Mouse (Mus musculus): ENCODE data around the gene Krt19. TPM values are rescaled to one million over a fixed set of nuclear protein-coding genes. Genes with fewer than 3 reads are reported as not detected.

Krt19 gene
- polyA plus RNA-seq, 1 experiment from 2014 or later, result 5.1 TPM

DNA sequence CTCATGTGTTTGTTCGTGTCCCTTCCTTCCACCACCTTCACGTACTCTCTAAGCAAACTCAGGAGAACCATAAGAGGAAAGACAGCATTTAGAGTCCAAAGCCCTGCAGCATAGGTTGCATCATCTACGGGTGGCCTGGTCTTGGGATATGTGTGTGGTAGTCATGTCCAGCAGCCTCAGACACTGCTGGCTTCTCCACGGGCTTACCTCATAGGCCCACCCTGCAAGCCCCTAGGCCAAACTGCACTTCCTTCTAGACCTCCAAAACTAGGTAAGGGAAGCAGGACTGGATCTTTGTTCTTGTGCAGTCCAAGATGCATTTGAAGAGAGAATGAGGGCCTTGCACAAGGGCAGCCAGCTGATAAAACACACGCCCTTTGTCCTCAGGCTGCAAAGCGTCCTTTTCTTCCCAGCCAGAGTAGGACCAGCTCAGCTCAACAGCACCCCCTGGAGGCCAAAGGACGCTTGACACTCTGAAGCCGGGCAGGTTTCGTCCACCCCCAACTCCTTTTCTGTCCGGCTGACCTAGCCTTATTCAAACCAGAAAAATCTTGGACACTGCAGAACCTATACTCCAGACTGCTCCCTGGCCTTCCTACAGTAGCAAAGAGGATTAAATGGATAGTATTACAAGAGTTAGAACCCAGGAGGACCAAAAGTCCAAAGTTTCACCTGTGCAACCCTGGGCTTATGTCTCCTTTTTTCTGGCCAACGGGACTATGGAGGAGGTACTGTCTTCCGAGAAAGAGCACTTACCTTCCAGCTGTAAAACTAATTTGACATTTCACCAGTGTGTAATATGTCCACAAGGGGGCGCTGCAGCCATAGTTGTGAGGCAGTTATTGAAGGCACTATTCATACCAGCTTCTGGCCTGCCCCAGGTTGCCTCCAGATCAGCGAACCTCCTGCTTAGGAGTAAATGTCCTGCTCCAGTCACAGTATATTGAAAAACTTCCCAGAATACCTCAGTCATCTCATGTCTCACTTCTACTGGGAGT is 20.6 kb upstream of the Krt19 start:
- Histone ChIP-seq H3K36me3 (ENCODE audit: control insufficient read depth, insufficient read depth, low read length) (no peaks in the 10 kb centered on the region), H3K27ac (ENCODE audit: low read depth, low read length) (no peak overlapping the region), H3K9me3 (ENCODE audit: control insufficient read depth, low read length) (no peaks in the 10 kb centered on the region), H3K4me2 (replicated peaks; ENCODE audit: low read depth, low read length) (no peak overlapping the region), H3K4me3 (ENCODE audit: low read depth, low read length) (no peak overlapping the region), H3K9ac (ENCODE audit: low read depth, low read length) (no peak overlapping the region), H3K27me3 (ENCODE audit: control insufficient read depth, insufficient read depth, low read length) (no peaks in the 10 kb centered on the region), H3K4me1 (replicated peaks; ENCODE audit: control insufficient read depth, insufficient read depth, low read length) (no peaks in the 10 kb centered on the region)
- 32% methylated on average over 14 of the region's 14 CpGs for WGBS
- ATAC-seq (ENCODE audit: low FRiP score) (peak; percentile 38; the same call in 1 of the 2 replicates), DNase-seq (ENCODE audit: low spot score) (peak; percentile 92)

DNA sequence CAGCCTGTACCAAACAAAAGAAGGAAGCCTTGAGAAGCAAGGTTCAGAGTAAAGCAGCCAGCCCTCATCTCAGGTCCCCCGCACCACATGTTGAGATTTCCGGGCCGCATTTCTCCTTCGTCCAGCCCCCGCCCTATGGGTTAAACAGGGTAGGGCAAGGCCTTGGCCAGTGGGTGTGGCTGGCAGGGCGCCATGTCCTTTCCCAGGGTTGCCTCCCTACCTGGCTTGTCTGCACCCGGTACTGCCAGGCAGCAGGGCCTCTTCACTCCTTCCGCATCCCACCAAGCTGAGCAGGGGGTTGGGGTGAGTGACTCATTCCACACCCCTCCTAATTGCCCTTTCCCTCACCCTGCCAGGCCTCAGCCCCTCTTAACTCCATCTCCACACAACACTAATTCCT is 19.6 kb upstream of the Krt19 start:
- 86% methylated on average over 8 of the region's 8 CpGs for WGBS
- ATAC-seq (ENCODE audit: low FRiP score) (no peak), DNase-seq (ENCODE audit: low spot score) (no peak)
- H3K9ac ChIP-seq (ENCODE audit: low read depth, low read length), result no peak overlapping the region
- H3K36me3 ChIP-seq (ENCODE audit: control insufficient read depth, insufficient read depth, low read length), result no peaks in the 10 kb centered on the region
- no peak overlapping the region for H3K4me2 ChIP-seq (replicated peaks; ENCODE audit: low read depth, low read length)
- H3K27me3 ChIP-seq (ENCODE audit: control insufficient read depth, insufficient read depth, low read length), result no peaks in the 10 kb centered on the region
- no peak overlapping the region for H3K4me3 ChIP-seq (ENCODE audit: low read depth, low read length)
- no peak overlapping the region for H3K27ac ChIP-seq (ENCODE audit: low read depth, low read length)
- no peaks in the 10 kb centered on the region for H3K9me3 ChIP-seq (ENCODE audit: control insufficient read depth, low read length)
- no peaks in the 10 kb centered on the region for H3K4me1 ChIP-seq (replicated peaks; ENCODE audit: control insufficient read depth, insufficient read depth, low read length)

GRCm38 (mm10) chr11:100164392-100164791 is 15.9 kb upstream of the Krt19 start:
- H3K4me3 ChIP-seq (ENCODE audit: low read depth, low read length), result no peak overlapping the region
- ATAC-seq (ENCODE audit: low FRiP score) (no peak), DNase-seq (ENCODE audit: low spot score) (no peak)
- H3K4me2 ChIP-seq (replicated peaks; ENCODE audit: low read depth, low read length), result no peak overlapping the region
- no peak overlapping the region for H3K9ac ChIP-seq (ENCODE audit: low read depth, low read length)
- WGBS, result 63% methylated on average over 7 of the region's 7 CpGs
- H3K27ac ChIP-seq (ENCODE audit: low read depth, low read length), result no peak overlapping the region
- H3K36me3 ChIP-seq (ENCODE audit: control insufficient read depth, insufficient read depth, low read length), result no peaks in the 10 kb centered on the region
- H3K4me1 ChIP-seq (replicated peaks; ENCODE audit: control insufficient read depth, insufficient read depth, low read length), result no peaks in the 10 kb centered on the region
- H3K9me3 ChIP-seq (ENCODE audit: control insufficient read depth, low read length), result no peaks in the 10 kb centered on the region
- H3K27me3 ChIP-seq (ENCODE audit: control insufficient read depth, insufficient read depth, low read length), result no peaks in the 10 kb centered on the region

DNA sequence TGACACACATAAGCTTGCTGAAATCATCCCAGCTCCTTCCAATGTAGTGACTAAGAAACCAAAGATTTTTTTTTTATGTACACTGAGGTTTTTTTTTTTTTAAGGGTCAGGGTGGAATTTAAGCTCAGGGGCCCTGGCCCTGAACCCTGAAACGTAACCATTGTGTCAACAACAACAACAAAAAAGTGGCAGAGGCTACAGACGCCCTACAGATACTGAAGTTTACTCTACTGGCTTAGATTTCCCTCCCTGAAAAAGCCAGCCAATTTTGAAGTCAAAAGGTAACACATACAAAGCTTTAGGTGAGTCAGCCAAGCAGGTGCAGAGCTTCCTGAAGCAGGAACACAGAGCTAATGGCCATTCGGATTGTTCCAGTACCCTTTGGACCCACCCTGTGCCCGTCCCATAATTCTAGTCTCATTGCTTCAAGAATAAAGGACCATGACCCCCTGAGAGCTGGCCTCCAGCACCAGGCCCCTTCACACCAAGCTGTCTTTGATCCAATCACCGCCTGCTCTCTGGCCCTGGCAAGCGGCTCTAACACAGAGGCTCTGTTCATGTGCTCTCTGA is 9.5 kb upstream of the Krt19 start:
- no peak for ATAC-seq (ENCODE audit: low FRiP score)
- Histone ChIP-seq H3K27ac (ENCODE audit: low read depth, low read length) (no peak overlapping the region), H3K9ac (ENCODE audit: low read depth, low read length) (no peak overlapping the region), H3K4me2 (replicated peaks; ENCODE audit: low read depth, low read length) (no peak overlapping the region), H3K36me3 (ENCODE audit: control insufficient read depth, insufficient read depth, low read length) (no peaks in the 10 kb centered on the region), H3K4me1 (replicated peaks; ENCODE audit: control insufficient read depth, insufficient read depth, low read length) (no peaks in the 10 kb centered on the region), H3K27me3 (ENCODE audit: control insufficient read depth, insufficient read depth, low read length) (no peaks in the 10 kb centered on the region), H3K4me3 (ENCODE audit: low read depth, low read length) (no peak overlapping the region), H3K9me3 (ENCODE audit: control insufficient read depth, low read length) (no peaks in the 10 kb centered on the region)
- no peak for DNase-seq (ENCODE audit: low spot score)
- 71% methylated on average over 6 of the region's 6 CpGs for WGBS

DNA sequence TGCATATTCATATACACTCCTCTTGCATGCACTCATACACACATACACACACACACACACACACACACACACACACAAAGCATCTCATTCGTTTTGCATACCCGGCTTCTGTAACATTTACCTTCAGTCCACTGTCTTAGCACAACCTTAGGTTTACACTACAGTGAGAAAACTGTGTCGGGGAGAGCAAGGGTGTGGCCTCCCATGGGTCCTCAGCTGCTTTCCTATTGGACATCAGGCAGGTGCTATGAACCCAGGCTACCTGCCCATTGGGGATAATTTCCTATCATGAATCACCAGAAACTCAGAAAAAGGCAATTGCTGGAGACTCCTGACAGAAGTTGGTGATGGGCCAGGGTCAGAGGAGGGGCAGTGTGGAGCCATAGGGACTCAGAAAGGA is 8.9 kb upstream of the Krt19 start:
- DNase-seq (ENCODE audit: low spot score) (no peak), ATAC-seq (ENCODE audit: low FRiP score) (no peak)
- Histone ChIP-seq H3K4me1 (replicated peaks; ENCODE audit: control insufficient read depth, insufficient read depth, low read length) (no peaks in the 10 kb centered on the region), H3K9me3 (ENCODE audit: control insufficient read depth, low read length) (no peaks in the 10 kb centered on the region), H3K36me3 (ENCODE audit: control insufficient read depth, insufficient read depth, low read length) (no peaks in the 10 kb centered on the region), H3K27me3 (ENCODE audit: control insufficient read depth, insufficient read depth, low read length) (no peaks in the 10 kb centered on the region), H3K4me2 (replicated peaks; ENCODE audit: low read depth, low read length) (no peak overlapping the region), H3K27ac (ENCODE audit: low read depth, low read length) (no peak overlapping the region), H3K9ac (ENCODE audit: low read depth, low read length) (no peak overlapping the region), H3K4me3 (ENCODE audit: low read depth, low read length) (no peak overlapping the region)
- 85% methylated on average over 3 of the region's 3 CpGs for WGBS

GRCm38 (mm10) chr11:100155497-100156255 is 7.2 kb upstream of the Krt19 start:
- no peaks in the 10 kb centered on the region for H3K4me1 ChIP-seq (replicated peaks; ENCODE audit: control insufficient read depth, insufficient read depth, low read length)
- 80% methylated on average over 8 of the region's 8 CpGs for WGBS
- no peaks in the 10 kb centered on the region for H3K36me3 ChIP-seq (ENCODE audit: control insufficient read depth, insufficient read depth, low read length)
- H3K4me2 ChIP-seq (replicated peaks; ENCODE audit: low read depth, low read length), result no peak overlapping the region
- ATAC-seq (ENCODE audit: low FRiP score) (no peak), DNase-seq (ENCODE audit: low spot score) (no peak)
- no peak overlapping the region for H3K9ac ChIP-seq (ENCODE audit: low read depth, low read length)
- H3K4me3 ChIP-seq (ENCODE audit: low read depth, low read length), result no peak overlapping the region
- H3K9me3 ChIP-seq (ENCODE audit: control insufficient read depth, low read length), result no peaks in the 10 kb centered on the region
- H3K27me3 ChIP-seq (ENCODE audit: control insufficient read depth, insufficient read depth, low read length), result no peaks in the 10 kb centered on the region
- no peak overlapping the region for H3K27ac ChIP-seq (ENCODE audit: low read depth, low read length)

DNA sequence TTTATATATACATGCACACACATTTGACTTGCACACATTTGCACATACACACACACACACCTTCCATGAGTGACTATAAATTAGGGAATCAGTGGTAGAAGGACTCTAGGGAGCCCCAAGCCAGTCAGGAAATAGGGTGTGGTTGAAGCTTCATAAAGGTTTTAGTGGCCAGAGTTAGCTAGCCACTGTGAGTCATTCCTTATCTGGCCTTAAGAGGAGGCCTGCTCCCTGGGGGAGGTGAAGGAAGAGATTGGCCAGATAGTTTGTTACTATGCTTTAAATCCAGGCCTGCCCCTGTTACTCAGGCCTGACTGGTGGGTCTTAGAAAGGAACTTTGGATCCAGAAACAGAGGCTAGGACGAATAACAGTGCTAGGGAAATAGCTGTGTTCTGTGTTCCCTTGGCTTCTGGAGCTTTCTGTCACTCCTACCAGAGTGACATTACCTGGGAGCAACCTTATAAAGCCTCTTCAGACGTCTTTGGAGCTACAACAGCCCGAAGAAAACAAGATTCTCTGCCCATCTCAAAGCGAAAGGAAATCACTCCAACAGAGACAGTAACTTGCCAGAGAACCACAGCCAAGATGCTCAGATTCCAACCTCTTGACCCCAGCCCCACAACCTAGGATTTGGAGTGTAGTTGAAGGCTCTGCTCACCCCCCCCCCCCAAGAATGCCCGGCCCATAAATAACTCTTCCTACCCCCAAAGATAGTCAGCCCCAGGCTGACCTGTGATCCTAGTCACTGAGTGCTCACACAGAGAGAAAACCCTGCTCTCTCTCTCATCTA is 705 bp downstream of the Krt19 start:
- H3K27me3 ChIP-seq (ENCODE audit: control insufficient read depth, insufficient read depth, low read length), result peaks cover 23% of the 10 kb centered on the region
- ATAC-seq (ENCODE audit: low FRiP score) (no peak), DNase-seq (ENCODE audit: low spot score) (no peak)
- H3K4me1 ChIP-seq (replicated peaks; ENCODE audit: control insufficient read depth, insufficient read depth, low read length), result 0 out of 2 replicates have a peak, but pooled peaks cover 4% of the 10 kb centered on the region
- H3K36me3 ChIP-seq (ENCODE audit: control insufficient read depth, insufficient read depth, low read length), result no peaks in the 10 kb centered on the region
- 71% methylated on average over 5 of the region's 5 CpGs for WGBS
- no peaks in the 10 kb centered on the region for H3K9me3 ChIP-seq (ENCODE audit: control insufficient read depth, low read length)
- H3K4me3 ChIP-seq (ENCODE audit: low read depth, low read length), result no peak overlapping the region
- no peak overlapping the region for H3K9ac ChIP-seq (ENCODE audit: low read depth, low read length)
- no peak overlapping the region for H3K27ac ChIP-seq (ENCODE audit: low read depth, low read length)
- no peak overlapping the region for H3K4me2 ChIP-seq (replicated peaks; ENCODE audit: low read depth, low read length)
